Mouse (Mus musculus): ENCODE results near the gene Gm38100. TPM values are rescaled to one million over a fixed set of nuclear protein-coding genes. Genes with fewer than 3 reads are reported as not detected.

Gm38100 gene
- not detected in 2 replicates for polyA plus RNA-seq (2012; rRNA removed)

DNA sequence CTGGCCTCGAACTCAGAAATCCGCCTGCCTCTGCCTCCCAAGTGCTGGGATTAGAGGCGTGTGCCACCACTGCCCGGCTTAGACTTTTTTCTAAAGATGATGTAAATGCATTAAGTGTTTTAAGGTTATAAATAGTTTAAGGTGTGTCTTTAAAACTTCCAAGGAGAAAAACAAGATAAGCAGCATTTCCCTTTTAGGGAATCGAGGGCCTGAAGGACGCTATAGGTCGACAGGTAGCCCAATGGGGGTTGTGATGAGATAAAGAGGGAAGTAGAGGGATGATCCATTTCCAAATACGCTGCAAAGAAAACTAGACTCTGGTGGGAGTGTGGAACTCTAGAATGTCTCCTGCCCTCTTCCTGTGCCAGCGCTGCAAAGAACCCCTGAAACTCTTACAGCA, at the start of gene Gm38100:
Gm38100 (plus strand) TSS at position 301 of the 400 bp plus-strand sequence.

DNA sequence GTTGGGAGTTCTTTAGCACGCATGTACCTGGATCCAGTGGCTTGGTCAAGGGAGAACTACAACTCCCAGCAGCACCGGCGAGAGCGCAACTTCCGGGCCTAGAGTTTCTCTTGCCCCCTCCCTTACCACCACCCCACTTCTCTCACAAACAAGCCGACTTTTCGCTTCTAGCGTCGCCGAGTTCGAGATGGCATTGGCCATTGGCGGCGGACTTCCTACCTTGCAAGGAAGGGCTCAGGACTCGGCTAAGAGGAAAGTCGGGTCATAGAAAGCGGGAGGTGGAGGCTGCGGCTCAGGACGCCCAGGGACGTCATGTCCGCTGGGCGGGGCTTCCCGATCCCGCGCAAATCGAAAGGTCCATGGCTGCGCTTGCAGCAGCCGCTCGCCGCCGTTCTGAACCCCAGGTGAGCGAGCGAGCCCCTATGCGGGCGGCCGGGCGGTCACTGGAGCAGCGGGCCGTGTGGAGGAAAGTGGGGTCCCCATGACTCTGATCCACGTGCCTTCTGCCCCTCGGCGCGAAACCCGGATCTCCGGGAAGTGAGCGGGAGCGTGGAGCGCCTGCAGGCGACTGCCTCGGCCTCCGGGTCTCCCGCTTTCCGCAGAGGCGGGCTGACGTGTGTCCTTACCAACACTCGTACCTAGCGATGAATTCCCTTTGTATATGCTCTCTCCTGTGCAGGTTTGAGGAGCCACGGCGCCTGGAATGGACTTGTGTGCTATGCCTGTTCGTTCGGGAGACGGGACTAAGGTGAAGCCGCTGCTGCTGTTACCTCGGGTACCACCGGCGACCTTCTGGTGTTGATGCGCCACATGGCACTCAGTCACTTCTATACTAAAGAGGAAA, 39.5 kb upstream of the Gm38100 start, which contains the start of gene Exo1:
Exo1 (plus strand) TSS at position 129 of the 844 bp plus-strand sequence.

Other genes with a start within 250 kb of the Gm38100 start
- 9.1 and 10.4 TPM in 2 replicates for gene Opn3, start 227.6 kb upstream of the Gm38100 start, polyA plus RNA-seq (2012; rRNA removed)
- gene Chml, start 227.4 kb upstream of the Gm38100 start, polyA plus RNA-seq (2012; rRNA removed): 37.1 and 79.9 TPM in 2 replicates
- gene Wdr64, start 221.7 kb upstream of the Gm38100 start, polyA plus RNA-seq (2012; rRNA removed): not detected in 2 replicates
- 0.87 and 1.8 TPM in 2 replicates for gene Exo1, start 39.7 kb upstream of the Gm38100 start, polyA plus RNA-seq (2012; rRNA removed)
- not detected in 2 replicates for gene Rbm8a2, start 58.8 kb downstream of the Gm38100 start, polyA plus RNA-seq (2012; rRNA removed)

Data from ovary, adult 2 months (tissue).